Mouse (Mus musculus) retina, postnatal 7 days (tissue): ENCODE measurements around the gene Dnase1.
"Not testable (repeated sequence)": the region's sequence is repeated elsewhere in the genome, so short reads cannot be mapped to it uniquely, and the experiment has no call there.

Experiments
- DNase-seq: peaks from one replicate; pipeline ENCODE4 v3.0.0-alpha.2; 2012; ENCODE audit warnings: low read depth, low spot score

The Dnase1 gene

DNA sequence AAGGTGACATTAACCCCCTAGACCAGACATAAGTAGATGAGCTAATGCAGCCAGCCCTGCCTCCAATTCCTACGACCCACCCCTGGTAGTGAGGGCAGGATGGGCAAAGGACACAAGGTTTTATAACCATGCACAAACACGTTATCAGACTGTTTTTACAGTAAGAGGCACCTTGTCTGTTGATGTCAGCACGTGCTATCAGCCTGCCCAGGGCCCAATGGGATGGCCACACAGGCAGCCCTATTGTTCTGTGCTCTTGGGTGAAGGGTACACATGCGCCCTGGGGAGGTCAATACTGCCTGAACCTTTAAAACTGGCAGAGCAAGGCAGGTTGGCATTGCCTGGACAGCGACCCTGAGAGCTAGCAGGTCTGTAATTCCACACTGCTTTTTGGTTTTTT is at the start of gene Dnase1:
Gene Dnase1 (plus strand): TSS at position 136 of the 400 bp plus-strand sequence.
- no peak for DNase-seq

DNA sequence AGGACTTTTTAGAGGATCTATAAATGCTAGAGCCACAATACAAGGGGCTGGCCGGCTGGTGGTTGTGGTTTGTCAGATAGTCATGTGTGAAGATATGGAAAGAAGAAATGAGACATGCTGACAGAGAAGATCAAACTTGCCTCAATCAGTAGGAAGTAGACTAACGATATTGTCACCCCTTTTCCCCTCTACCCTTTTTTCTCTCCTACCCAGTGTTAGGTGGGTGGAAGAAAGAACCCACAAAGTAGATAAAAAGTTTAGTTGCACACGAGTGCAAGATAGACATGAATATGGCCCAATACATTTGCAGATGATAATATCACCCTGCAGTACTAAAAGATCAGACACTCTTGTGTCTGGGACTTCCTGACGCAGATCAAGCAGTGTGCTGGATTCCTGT is 48.3 kb upstream of the Dnase1 start:
- DNase-seq = no peak

DNA sequence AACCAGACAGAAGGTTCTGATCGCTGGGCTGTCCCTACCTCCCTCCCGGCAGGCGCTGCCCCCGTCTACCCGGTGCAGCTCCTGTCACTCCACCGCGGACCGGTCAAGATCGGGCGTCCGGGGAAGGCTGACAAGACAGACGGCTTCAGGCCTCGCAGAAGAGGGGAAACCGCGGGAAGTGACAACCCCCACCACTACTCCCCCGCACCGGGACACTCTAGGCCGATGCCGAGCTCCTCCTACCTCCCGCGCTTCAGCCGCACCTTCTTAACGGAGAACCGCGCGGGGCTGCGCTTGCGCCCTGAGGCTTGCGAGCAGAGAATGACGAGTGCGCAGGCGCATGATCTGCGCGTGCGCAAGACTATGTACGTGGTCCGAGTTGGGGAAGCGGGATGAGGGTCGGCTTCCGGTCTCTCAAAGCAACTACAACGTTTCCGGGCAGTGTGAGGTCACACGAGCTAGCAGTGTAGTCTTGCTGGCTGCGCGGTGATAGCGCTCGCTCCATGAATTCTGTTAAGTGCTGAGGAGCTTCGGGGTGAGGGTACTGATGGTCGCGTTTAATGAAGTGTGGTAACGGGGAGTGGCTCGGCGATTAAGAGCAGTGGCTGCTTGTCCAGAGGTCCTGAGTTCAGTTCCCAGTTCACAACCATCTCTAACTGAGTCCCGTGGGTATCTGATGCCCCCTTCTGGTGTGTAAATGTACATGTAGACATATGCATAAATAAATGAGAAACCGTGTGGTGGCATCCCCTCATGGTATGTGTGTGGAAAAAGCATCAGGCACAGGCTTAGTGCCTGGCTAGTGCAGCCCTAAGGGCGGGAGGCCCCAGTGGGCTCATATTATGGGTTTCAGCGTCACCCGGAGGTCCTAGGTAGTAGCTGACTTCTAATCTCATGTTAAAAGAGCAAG is 33.0 kb upstream of the Dnase1 start, which contains the start of gene Slx4:
Gene Slx4 (minus strand): TSS at position 282 of the 910 bp plus-strand sequence.
- DNase-seq = peak; percentile 96

DNA sequence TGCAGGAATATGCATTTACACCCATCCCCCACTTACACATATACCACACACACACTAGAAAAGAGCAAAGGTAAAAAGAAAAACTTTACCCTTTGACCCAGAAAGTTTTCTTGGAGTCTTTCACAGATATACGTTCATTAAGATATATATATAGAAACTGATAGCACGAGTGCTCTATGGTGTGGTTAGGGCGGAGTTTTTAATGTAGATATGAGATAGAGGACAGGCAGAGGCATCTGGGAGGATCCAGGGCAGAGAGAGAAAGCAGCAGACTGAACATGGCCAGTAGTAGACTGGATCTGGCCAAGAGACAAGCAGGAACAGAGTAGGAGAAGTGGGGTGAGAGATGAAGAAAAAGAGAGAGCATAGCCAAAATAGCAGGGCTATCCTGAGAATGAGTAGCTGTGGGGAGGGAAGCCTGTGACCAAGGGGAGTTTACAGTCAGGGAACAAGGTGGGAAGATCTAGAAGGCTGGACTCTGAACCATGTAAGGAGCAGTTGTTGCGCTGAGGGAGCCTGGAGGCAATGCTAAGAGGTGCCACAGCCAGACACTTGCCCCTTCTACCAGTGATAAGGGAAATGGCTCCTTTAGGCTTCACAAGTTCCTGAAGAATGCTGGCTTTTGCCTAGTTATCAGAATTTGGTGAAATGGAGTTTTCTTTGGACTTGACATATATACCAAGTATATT is 23.7 kb upstream of the Dnase1 start:
- DNase-seq = no peak

DNA sequence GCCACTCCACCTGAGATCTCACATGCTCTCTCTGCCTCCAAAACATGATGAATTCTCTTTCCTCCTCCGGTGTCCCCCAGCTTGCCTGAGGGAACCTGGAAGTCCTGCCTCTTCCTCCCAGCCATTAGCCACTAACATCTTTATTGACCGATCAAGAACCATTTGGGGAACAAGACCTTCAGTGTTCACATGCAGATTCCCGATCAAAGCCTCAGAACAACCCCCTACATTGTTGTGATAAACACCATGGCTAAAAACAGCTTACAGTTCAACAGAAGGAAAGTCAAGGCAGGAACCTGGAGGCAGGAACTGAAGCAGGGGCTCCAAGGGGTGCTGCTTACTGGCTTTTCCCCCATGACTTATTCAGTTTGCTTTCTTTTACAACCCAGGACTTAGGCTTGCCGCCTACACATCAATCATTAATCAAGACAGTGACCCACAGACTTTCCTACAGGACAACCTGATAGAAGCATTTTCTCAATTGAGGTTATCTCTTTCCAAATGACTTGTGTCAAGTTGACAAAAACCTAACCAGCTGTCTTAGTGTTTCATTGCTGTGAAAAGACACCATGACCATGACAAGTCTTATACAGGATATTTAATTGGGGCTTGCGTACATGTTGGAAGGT is 22.6 kb upstream of the Dnase1 start:
- DNase-seq = no peak

DNA sequence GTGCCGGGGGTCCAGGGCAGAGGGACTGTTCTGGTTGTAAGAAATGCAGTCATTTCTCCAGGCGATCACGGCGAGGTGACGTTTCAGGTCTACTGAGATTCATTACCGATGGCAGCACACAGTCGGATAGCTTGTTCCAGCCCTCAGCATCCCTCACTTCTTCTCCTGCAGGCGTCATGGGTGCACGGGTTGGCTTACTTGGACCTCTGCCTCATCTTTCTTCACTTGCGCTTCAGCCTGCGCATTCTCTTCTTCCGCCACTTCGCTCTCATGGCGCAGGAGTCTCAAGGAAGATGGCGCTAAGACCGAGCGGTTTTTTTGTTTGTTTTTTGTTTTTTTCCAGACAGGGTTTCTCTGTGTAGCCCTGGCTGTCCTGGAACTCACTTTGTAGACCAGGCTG is 20.0 kb upstream of the Dnase1 start:
- DNase-seq = not testable (repeated sequence)

DNA sequence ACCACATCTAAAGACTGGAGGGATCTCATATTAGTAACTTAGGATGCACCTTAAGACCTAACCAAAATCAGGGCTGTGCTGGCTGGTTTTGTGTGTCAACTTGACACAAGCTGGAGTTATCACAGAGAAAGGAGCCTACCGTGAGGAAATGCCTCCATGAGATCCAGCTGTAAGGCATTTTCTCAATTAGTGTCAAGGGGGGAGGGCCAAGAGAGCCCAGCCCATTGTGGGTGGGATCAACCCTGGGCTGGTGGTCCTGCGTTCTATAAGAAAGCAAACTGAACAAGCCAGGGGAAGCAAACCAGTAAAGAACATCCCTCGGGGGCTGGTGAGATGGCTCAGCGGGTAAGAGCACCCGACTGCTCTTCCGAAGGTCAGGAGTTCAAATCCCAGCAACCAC is 19.3 kb upstream of the Dnase1 start:
- not testable (repeated sequence) for DNase-seq

DNA sequence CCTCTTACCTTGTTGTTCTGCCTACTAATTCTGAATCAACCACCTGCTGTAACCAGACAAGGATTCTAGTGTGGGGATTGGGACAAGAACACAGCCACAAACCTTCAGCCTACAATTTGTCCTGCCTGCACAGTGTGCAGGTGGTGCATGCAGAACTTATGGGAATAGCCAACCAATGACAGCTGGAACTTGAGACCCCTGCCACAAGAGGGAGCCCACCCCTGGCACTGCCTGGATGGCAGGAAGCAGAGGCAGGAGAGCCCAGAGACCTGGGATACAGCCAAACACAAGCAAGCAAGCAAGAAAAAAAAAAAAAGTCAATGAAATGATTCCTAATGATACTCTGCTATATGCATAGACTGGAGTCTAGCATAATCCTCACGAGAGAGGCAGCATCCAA is 15.5 kb upstream of the Dnase1 start:
- DNase-seq = no peak

DNA sequence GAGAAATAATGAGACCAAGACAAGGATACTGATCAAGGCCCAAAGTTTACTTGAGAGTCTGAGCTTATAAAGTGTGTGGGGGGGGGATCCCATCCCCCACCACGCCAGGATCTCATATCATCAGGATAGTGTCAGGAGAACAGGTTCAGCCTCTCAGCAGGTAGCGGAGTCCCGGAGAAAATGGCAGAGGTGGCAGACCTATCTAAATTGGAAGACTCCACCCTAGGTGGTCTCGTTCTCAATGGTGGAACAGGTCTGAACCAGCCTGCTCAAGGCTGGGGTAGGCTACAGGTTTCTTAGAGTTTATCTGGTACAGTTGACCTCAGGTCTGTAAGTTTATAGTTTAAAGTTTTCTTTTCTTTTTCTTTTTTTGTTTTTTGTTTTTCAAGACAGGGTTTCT is 14.0 kb upstream of the Dnase1 start:
- DNase-seq = no peak

DNA sequence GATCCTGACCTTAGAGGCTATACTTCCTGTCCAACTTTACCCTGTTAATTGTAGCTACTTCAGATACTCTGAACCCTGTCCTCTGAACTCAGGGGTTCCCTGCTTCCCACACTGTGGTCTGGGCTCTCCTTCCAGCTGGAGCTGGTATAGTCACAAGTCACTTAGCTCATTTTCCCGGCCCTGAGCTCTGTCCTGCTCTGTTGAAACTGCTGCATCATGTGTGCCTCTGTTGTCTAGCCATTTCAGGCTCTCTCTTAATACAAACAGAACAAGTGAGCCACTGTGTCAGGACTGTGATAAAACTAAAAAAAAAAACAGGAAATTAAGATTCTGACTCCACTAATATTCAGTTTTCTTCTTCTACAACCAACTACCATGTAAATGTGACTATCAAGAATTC is 10.1 kb upstream of the Dnase1 start:
- DNase-seq = no peak

DNA sequence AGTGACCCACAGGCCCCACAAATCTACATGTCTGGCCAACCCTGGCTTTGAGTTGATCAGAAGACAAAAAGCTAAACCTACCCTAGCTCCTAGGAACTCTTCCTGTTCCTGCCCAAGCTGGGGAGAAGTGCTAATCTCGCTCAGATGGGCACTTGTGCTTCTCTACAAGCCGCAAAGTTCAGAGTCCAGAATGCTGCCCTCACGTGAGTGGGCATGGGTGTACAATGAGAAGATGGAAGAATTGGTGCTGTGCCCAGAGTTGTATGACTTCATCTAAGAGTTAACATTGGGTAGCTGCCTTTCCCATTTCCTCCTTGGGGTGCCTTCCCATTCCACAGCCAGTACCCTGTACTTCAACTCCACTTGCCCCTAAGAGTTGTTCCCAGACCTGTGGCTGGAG is 9.5 kb upstream of the Dnase1 start:
- no peak for DNase-seq

DNA sequence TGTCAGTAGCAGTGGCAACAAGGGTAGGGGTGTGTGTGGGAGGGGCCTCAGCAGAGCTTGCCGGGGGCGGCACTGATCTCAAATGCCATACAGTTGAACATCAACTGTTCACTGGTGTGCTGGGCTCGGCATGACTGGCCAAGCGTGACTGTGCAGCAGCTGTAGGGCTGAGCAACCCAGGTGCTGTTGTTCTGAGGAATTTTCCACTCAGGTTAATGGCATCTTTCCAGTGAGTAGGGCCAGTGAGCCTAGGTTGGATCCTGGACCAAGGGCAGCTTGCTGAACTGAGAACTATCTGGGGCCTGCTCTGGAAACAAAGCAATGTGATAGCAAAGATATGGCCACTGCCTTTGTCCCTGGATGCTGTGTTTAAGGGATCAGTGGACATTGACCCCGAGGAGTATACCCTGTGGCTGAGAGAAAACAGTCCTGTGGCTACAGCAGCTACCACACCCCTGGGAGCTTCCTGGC is 7.3 kb upstream of the Dnase1 start:
- DNase-seq = no peak

DNA sequence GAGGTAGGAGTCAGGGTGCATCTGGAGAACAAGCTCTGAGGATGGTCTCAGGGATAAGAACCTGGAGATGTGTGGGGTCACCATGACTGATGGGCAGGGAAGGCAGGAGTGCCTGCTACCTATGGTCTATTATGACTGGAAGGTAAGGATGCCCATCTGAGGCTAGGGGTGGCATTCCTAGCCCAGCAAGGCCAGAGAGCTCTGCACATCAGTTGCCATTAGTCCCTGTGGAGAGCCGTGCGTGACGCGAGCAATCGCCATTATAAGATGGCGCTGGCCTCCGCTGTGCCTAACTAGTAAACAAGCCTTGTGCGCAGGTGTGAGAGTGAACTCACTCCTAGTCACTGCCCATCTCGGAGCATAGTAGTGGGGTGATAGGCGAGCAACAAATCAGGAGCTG is 6.2 kb upstream of the Dnase1 start:
- no peak for DNase-seq

DNA sequence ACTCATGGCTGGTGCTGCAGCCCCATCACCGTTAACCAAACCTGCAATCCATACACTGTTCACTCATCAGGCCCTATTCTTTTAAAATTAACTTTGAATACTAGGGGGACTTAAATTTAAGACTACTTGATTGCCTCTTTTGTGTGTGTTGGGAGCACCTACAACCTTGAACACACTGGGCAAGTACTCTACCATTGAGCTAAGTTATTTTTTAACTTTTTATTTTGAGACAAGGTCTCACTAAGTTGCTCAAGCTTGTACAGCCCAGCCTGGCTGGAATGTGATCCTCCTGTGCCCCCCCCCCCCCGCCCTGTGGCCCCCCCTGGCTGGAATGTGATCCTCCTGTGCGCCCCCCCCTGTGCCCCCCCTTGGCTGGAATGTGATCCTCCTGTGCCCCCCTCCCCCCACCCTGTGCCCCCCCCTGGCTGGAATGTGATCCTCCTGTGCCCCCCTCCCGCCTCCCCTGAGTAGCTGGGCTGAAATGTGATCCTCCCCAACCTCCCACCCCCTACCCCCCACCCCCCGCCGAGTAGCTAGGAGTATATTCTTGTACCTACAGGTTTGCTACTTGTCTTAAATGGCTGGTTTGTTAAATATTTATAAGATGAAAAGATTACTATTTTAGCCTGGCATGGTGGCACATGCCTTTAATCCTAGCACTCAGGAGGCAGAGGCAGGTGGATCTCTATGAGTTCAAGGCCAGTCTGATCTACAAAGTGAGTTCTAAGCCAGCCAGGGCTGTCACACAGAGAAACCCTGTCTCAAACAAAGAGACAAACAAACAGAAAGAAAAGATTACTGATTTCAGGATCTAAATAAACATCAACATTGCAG is 5.1 kb upstream of the Dnase1 start:
- DNase-seq = no peak

DNA sequence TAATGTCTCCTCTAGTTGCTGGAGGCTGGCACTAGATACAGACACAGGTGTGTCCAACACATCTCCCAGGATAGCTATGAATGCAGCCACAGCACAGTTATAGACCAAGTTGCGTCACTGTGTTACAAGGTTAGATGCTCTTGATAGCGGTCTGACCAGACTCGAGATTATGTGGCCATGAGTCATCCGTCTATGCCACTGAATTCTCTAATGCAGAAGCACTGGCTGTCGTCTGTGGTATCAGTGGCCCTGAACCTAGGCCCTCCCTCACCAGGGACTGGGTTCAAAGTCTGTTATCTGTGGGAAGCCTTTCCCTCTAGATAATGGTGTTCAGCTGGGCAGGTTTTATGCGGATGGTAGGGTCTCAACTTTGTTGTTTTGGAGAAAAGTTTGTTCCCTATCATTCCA is 4.4 kb upstream of the Dnase1 start:
- DNase-seq = no peak

DNA sequence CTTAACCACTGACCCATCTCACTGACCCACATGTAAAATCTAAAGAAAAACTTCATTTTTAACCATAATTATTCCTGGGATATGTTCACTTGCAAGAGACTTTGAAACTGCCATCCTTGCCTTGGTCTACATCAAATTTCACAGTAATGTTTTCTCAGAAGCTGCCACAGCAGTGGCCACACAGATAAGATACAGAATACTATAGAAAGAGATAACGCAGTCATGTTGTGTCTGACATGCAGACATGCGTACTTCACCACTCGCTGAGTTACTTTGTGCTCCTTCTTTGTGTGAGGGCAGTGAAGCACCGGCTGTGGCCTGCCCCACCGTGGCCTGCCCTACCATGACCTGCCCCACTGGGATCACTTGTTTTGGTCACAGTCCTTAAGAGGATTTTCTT is 2.8 kb upstream of the Dnase1 start:
- no peak for DNase-seq

DNA sequence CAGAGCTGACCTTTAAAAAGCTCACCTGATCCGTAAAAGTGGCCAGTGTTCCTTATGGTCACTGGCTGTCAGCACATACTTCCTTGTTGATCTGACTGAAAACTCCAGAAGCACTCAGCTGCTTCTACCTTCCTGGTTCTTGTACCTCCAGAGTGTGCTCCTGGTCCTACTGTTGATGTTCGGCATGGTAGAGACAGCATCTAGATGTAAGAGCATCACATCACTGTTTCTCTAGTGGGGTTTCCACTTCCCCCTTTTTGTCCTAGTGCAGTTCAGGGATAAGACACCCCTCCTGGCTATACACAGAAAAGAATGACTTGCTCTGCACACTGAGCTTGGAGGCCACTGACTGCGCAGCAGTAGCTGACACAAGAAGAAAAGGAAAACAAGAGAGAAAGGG is 2.3 kb upstream of the Dnase1 start:
- no peak for DNase-seq

DNA sequence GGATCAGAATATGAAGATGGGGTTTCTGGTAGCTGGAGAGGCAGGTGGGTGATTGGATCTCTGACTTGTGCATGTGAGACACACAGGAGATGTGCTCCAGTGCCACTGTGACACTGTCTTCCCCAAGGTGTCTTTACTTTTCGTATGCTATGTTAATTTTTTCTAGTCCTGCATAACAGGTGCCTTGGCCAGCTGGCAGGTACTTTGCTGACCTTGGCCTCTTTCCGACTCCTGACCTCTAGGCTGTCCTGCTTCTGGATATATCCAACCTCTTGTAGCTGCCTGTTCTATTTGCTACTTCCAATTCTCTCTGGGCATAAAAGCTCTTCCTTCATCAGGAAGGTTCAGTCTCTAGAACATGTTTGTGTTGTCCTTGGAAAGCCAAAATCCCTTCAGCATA is 1.2 kb upstream of the Dnase1 start:
- DNase-seq = no peak

DNA sequence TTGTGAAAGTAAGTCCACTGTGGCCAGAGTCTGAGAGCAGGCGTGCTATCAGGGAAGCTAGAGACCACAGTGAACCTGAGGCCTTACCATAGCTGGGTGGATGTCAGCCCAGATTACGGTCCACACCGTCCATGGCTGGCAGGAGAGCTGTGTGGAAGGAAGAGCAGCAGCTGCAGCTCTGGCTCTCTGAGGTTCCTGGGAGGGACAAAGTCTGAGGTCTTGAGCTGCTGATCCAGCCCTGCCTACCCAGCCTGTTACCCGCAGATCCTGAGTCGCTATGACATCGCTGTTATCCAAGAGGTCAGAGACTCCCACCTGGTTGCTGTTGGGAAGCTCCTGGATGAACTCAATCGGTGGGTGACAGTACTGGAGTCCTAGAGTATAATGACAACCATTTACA is 948 bp downstream of the Dnase1 start:
- no peak for DNase-seq

DNA sequence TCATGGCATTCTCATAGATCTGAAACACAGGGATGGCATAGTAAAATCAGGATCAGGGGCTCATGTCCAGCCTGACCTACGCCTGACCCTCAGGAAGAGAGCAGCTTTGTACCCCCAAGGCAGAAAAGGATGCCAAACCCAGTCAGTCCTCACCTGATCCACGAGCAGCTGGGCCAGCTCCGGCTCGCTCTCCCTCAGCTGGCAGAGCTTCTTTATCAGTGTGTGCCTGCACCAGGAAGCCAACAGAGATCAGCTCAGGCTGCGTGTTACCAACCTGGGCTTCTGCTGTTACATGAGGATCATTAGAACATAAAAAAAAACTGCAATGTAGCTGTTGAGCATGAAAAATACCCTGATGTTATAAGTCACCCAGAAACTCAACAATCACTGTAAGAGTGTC is 3.5 kb downstream of the Dnase1 start:
- no peak for DNase-seq

DNA sequence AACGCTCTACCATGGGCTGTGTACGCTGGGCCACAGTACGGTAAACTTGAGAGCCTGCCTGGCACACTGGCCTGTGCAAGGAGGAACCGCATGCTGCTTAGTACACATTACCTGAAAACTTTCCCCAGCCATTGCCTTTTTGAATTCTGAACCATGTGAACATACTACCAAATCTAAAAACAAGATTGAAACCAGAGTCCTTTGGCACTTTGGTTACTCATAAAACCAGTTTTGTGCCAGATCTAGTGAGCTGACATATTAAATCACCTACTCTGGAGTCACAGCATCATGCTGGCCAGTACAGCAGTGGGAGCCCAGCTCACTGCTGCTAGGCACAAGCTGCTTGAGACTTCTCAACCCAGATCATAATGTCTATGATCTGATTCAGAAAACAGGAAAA is 4.9 kb downstream of the Dnase1 start:
- DNase-seq = no peak

DNA sequence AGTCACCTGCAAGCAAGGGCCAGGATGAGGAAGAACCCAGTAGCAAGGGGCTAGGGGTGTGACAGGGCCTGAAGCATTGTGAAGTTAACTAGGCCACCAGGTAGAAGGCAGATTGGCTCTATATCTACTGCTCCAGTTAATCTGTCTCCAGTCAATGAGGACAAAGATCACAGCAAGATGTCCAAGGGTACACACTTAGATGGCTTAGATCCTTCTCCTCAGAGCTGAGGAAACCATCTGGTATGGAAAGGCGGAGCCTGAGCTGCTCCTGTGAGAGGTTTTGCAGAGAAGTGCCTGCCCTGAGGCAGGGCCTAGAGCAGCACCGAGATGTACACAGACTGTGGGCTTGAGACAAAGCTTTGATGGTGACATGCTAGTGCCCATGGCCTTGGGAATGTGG is 7.4 kb downstream of the Dnase1 start:
- DNase-seq = no peak
